Mouse (Mus musculus): ENCODE data around the gene Trim75.
A peak's percentile ranks its signal among the peaks of the same experiment; 100 is the strongest.
"Not testable (repeated sequence)": the region's sequence is repeated elsewhere in the genome, so short reads cannot be mapped to it uniquely, and the experiment has no call there.

Gene Trim75

GRCm38 (mm10) chr8:64987731-64988130 is at the start of gene Trim75:
Gene Trim75, minus strand, starts transcription at chr8:64987831.
- DNase-seq (ENCODE audit: low spot score in 2 of 2) = no peak

GRCm38 (mm10) chr8:65037117-65037533 is 49.5 kb upstream of the Trim75 start, which contains the start of gene Apela:
Gene Apela, minus strand, starts transcription at chr8:65037336.
- no peak for DNase-seq (ENCODE audit: low spot score in 2 of 2)

GRCm38 (mm10) chr8:65034136-65034535 is 46.5 kb upstream of the Trim75 start:
- no peak for DNase-seq (ENCODE audit: low spot score in 2 of 2)

- DNase-seq (ENCODE audit: low spot score in 2 of 2) = no peak
These were observed 45.4 kb upstream of the Trim75 start for GRCm38 (mm10) chr8:65033056-65033455.

GRCm38 (mm10) chr8:65032107-65032506 is 44.5 kb upstream of the Trim75 start:
- DNase-seq (ENCODE audit: low spot score in 2 of 2) = no peak

GRCm38 (mm10) chr8:65030735-65031485 is 43.3 kb upstream of the Trim75 start:
- DNase-seq (ENCODE audit: low spot score in 2 of 2) = no peak

- no peak for DNase-seq (ENCODE audit: low spot score in 2 of 2)
These were observed 42.1 kb upstream of the Trim75 start for GRCm38 (mm10) chr8:65029776-65030175.

- DNase-seq (ENCODE audit: low spot score in 2 of 2) = no peak
These were observed 41.5 kb upstream of the Trim75 start for GRCm38 (mm10) chr8:65028959-65029686.

GRCm38 (mm10) chr8:65022485-65022884 is 34.9 kb upstream of the Trim75 start:
- DNase-seq (ENCODE audit: low spot score in 2 of 2) = peak; percentile 62 to 78

- DNase-seq (ENCODE audit: low spot score in 2 of 2) = no peak
These were observed 30.8 kb upstream of the Trim75 start, which contains the start of the genes Trim61 and Trim60 for GRCm38 (mm10) chr8:65018423-65018822. Gene Trim61, minus strand, starts transcription at chr8:65018523. Gene Trim60, minus strand, starts transcription at chr8:65018584.

GRCm38 (mm10) chr8:65007616-65008015 is 20.0 kb upstream of the Trim75 start:
- not testable (repeated sequence) for DNase-seq (ENCODE audit: low spot score in 2 of 2)

- DNase-seq (ENCODE audit: low spot score in 2 of 2) = no peak
These were observed 11.3 kb upstream of the Trim75 start for GRCm38 (mm10) chr8:64998806-64999365.

- DNase-seq (ENCODE audit: low spot score in 2 of 2) = no peak
These were observed 4.3 kb downstream of the Trim75 start for GRCm38 (mm10) chr8:64983150-64983897.

- DNase-seq (ENCODE audit: low spot score in 2 of 2) = no peak
These were observed 24.8 kb downstream of the Trim75 start for GRCm38 (mm10) chr8:64962836-64963235.

GRCm38 (mm10) chr8:64959025-64959424 is 28.6 kb downstream of the Trim75 start:
- DNase-seq (ENCODE audit: low spot score in 2 of 2) = no peak

- no peak for DNase-seq (ENCODE audit: low spot score in 2 of 2)
These were observed 35.5 kb downstream of the Trim75 start for GRCm38 (mm10) chr8:64952101-64952500.

GRCm38 (mm10) chr8:64948371-64948770 is 39.3 kb downstream of the Trim75 start:
- DNase-seq (ENCODE audit: low spot score in 2 of 2) = no peak

- no peak for DNase-seq (ENCODE audit: low spot score in 2 of 2)
These were observed 40.0 kb downstream of the Trim75 start for GRCm38 (mm10) chr8:64947698-64948034.

GRCm38 (mm10) chr8:64946820-64947697 is 40.6 kb downstream of the Trim75 start, which contains the start of gene Tmem192:
Gene Tmem192, plus strand, starts transcription at chr8:64947185.
- DNase-seq (ENCODE audit: low spot score in 2 of 2) = peak; percentile 85 to 86

- no peak for DNase-seq (ENCODE audit: low spot score in 2 of 2)
These were observed 41.2 kb downstream of the Trim75 start for GRCm38 (mm10) chr8:64946441-64946819.

GRCm38 (mm10) chr8:64945606-64946005 is 42.0 kb downstream of the Trim75 start:
- DNase-seq (ENCODE audit: low spot score in 2 of 2) = no peak

Data from frontal cortex, postnatal 25 days (tissue).